In genomic region chr5:66384806-66385446, GRCm38 (mm10) we compare ENCODE assay signal across 12 mouse cellular contexts.
DNase-seq lines count a peak whose midpoint lies in the region; ATAC-seq lines count a peak whose summit lies in the region.
"Had no signal": no experiment of that assay in that cellular context is flagged by ENCODE, and none has a peak within 500 bp of the region (broad histone marks: within the 10 kb centered on the region; RNA-seq: fewer than 3 reads in every experiment).

No protein-coding gene starts in this region.

- peaks cover 25% of the 10 kb centered on the region; the same call in 1 of the 2 replicates for H3K4me1 ChIP-seq in hindbrain, embryonic 14.5 days (replicated peaks; ENCODE audit: control insufficient read depth, insufficient read depth, low read length)
- peaks cover 14% of the 10 kb centered on the region for H3K4me1 ChIP-seq in hindbrain, embryonic 10.5 days (replicated peaks)
- H3K4me1 ChIP-seq in kidney, embryonic 15.5 days = 0 out of 2 replicates have a peak, but pooled peaks cover 7% of the 10 kb centered on the region
- H3K4me1 ChIP-seq: heart, embryonic 13.5 days; liver, embryonic 13.5 days had no signal

- no peaks in the 10 kb centered on the region for H3K36me3 ChIP-seq in hindbrain, embryonic 14.5 days (replicated peaks; ENCODE audit: control insufficient read depth, insufficient read depth)
- H3K36me3 ChIP-seq in hindbrain, embryonic 10.5 days = no peaks in the 10 kb centered on the region
- peaks cover 9% of the 10 kb centered on the region for H3K36me3 ChIP-seq in kidney, embryonic 15.5 days
- H3K36me3 ChIP-seq: heart, embryonic 13.5 days; limb, embryonic 10.5 days; liver, embryonic 13.5 days had no signal

- H3K27me3 ChIP-seq in hindbrain, embryonic 14.5 days (ENCODE audit: control insufficient read depth, insufficient read depth, low read length) = no peaks in the 10 kb centered on the region
- no peaks in the 10 kb centered on the region for H3K27me3 ChIP-seq in hindbrain, embryonic 10.5 days (ENCODE audit: insufficient read depth, poor library complexity, severe bottlenecking)
- no peaks in the 10 kb centered on the region for H3K27me3 ChIP-seq in kidney, embryonic 15.5 days
- H3K27me3 ChIP-seq: heart, embryonic 13.5 days; liver, embryonic 13.5 days had no signal

- H3K9me3 ChIP-seq in hindbrain, embryonic 14.5 days (ENCODE audit: control insufficient read depth, low read length) = no peaks in the 10 kb centered on the region
- H3K9me3 ChIP-seq in hindbrain, embryonic 10.5 days = no peaks in the 10 kb centered on the region
- no peaks in the 10 kb centered on the region for H3K9me3 ChIP-seq in kidney, embryonic 15.5 days (replicated peaks)
- H3K9me3 ChIP-seq: heart, embryonic 13.5 days; limb, embryonic 10.5 days; liver, embryonic 13.5 days; megakaryocyte, embryonic 14.5 days had no signal

- H3K4me2 ChIP-seq in hindbrain, embryonic 14.5 days (replicated peaks) = no peak overlapping the region
- H3K4me2 ChIP-seq in kidney, embryonic 15.5 days = no peak overlapping the region
- H3K4me2 ChIP-seq: heart, embryonic 13.5 days; liver, embryonic 13.5 days had no signal

- no peak for DNase-seq in cerebellum, adult 11 months
- DNase-seq in hindbrain, embryonic 14.5 days (ENCODE audit: low spot score) = no peak
- DNase-seq in hindbrain, embryonic 10.5 days (ENCODE audit: low spot score) = no peak
- DNase-seq in MN1 (ENCODE audit: low spot score) = peak; percentile 64
- peak; percentile 35 for DNase-seq in cerebellum, adult 9-11 months
- no peak for DNase-seq in right cerebral cortex, postnatal 10 days (ENCODE audit: low spot score in 2 of 2)
- DNase-seq: liver, embryonic 13.5 days had no signal

- peak; percentile 31; the same call in 1 of the 2 replicates for ATAC-seq in cerebellum, adult (ENCODE audit: insufficient number of reproducible peaks, low FRiP score, low TSS enrichment)
- ATAC-seq in hindbrain, embryonic 14.5 days (ENCODE audit: low FRiP score) = peak; percentile 44; the same call in 1 of the 2 replicates
- ATAC-seq in kidney, embryonic 15.5 days (replicated peaks; ENCODE audit: low FRiP score) = no peak

- H3K9ac ChIP-seq in hindbrain, embryonic 14.5 days = no peak overlapping the region
- H3K9ac ChIP-seq in kidney, embryonic 15.5 days = no peak overlapping the region
- H3K9ac ChIP-seq: heart, embryonic 13.5 days; liver, embryonic 13.5 days had no signal

- H3K27ac ChIP-seq in hindbrain, embryonic 14.5 days = peak overlapping the region; percentile 53; the same call in 1 of the 2 replicates
- no peak overlapping the region for H3K27ac ChIP-seq in hindbrain, embryonic 10.5 days
- H3K27ac ChIP-seq in kidney, embryonic 15.5 days = no peak overlapping the region
- H3K27ac ChIP-seq: heart, embryonic 13.5 days; limb, embryonic 10.5 days; liver, embryonic 13.5 days had no signal

- WGBS in hindbrain, embryonic 14.5 days = 66% methylated on average over 6 of the region's 6 CpGs
- WGBS in hindbrain, embryonic 10.5 days = 87% methylated on average over 6 of the region's 6 CpGs
- 84% methylated on average over 6 of the region's 6 CpGs for WGBS in kidney, embryonic 15.5 days

- no peak overlapping the region for H3K4me3 ChIP-seq in hindbrain, embryonic 14.5 days (replicated peaks; ENCODE audit: low read length)
- no peak overlapping the region for H3K4me3 ChIP-seq in hindbrain, embryonic 10.5 days
- H3K4me3 ChIP-seq in kidney, embryonic 15.5 days (replicated peaks) = no peak overlapping the region
- H3K4me3 ChIP-seq: heart, embryonic 13.5 days; limb, embryonic 10.5 days; liver, embryonic 13.5 days; megakaryocyte, embryonic 14.5 days had no signal

Comparison
In these comparisons a context has a peak if more than half of its experiments do, and no peak if none do; other contexts are left out.
1. DNase-seq: peak in MN1 (single experiment) and cerebellum, adult 9-11 months (single experiment); none in cerebellum, adult 11 months (single experiment), hindbrain, embryonic 14.5 days (single experiment), hindbrain, embryonic 10.5 days (single experiment) and right cerebral cortex, postnatal 10 days (0 of 2).